Mouse (Mus musculus) thymus, postnatal 25 days (tissue): ENCODE data around the gene Jsrp1.

Source experiments
- DNase-seq: peaks from one replicate; pipeline ENCODE4 v3.0.0; 2022

Jsrp1 gene

DNA sequence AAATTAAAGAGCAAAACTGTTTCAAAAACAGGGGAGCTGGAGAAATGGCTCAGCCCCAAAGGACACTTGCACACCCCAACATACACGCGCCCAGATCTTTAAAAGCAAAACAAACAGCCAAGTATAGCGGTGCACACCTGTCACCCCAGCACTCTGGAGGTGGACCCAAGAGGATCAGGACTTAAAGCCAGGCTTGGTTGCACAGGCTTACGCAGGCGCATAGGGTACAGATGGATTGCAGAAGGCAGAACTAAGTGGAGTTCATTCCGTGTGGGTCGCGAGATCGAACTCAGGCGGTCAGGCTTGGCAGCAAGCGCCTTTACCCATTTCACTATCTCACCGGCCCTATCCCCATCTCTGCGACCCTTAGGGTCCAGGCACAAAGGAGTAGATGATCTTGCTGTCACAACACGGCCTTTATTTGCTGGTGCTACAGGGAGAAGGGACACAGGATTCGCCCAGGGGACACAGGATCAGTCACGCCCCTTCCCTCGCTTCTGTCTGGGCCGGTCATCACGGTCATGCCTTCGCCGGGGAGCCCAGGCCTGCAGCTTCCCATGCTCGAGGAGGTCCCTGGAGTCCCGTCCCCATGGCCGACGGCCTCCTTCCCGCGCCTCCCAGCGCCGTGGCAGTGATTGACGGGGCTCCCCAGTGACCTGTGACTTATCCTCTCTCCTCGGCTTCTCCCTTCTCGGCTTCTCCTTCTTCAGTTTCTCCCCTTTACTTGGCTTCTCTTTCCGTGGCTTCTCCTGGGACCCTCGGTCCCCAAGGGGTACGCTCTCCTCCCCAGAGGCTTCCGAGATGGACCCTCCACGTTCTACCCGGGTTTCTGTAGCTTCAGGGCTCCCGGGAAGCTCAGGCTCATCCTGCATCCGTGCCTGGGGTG, 5.0 kb downstream of the Jsrp1 start:
- no peak for DNase-seq

DNA sequence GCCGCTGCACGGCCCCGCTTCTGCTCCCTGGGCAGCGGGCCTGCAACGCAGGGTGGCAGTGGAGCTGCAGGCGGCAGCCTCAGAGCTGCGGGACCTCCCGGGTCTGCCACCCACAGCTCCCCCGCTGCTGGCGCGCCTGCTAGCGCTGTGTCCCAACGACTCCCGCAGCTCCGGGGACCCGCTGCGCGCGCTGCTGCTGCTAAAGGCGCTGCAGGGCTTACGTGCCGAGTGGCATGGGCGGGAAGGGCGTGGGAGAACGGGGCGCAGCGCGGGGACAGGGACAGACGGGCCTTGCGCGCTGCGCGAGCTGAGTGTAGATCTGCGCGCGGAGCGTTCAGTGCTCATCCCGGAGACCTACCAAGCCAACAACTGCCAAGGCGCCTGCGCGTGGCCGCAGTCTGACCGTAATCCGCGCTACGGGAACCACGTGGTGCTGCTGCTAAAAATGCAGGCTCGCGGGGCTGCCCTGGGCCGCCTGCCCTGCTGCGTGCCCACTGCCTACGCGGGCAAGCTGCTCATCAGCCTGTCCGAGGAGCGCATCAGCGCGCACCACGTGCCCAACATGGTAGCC, 6.2 kb downstream of the Jsrp1 start:
- DNase-seq, result peak; percentile 40

DNA sequence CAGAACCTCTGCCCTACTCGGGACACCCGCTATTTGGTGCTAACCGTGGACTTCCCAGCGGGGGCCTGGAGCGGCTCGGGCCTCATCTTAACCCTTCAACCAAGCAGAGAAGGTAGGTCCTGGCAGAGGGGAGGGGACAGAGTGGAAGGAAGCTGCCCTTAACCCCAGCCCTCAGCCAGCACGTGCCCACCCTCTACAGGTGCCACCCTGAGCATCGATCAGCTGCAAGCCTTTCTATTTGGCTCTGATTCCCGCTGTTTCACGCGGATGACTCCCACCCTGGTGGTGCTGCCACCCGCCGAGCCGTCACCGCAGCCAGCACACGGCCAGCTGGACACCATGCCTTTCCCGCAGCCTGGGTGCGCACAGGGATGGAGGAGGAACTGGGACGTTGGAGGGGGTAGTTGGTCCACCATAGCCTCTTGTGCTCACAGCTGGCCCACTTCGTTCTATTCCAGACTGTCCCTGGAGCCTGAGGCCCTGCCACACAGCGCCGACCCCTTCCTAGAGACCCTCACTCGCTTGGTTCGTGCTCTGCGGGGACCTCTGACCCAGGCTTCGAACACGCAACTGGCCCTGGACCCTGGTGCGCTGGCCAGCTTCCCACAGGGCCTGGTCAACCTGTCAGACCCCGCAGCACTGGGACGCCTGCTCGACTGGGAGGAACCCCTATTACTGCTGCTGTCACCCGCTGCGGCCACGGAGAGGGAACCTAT, 6.8 kb downstream of the Jsrp1 start:
- DNase-seq, result no peak

DNA sequence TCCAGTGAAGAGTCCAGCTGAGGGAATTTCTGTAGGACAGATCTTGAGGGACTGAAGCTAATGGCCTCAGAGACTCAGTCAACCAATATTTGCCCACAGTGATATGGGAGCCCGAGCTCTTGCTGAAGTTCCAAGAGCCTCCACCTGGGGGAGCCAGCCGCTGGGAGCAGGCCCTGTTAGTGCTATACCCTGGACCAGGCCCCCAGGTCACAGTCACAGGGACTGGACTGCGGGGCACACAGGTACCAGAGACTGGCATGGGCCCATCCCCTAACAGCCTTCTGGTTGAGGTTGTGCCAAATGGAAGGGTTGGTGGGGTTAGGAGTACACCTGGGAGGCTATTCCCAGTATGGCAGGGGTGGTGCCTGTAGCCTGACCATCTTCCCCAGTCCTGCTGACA, 7.4 kb downstream of the Jsrp1 start:
- peak; percentile 73 for DNase-seq

DNA sequence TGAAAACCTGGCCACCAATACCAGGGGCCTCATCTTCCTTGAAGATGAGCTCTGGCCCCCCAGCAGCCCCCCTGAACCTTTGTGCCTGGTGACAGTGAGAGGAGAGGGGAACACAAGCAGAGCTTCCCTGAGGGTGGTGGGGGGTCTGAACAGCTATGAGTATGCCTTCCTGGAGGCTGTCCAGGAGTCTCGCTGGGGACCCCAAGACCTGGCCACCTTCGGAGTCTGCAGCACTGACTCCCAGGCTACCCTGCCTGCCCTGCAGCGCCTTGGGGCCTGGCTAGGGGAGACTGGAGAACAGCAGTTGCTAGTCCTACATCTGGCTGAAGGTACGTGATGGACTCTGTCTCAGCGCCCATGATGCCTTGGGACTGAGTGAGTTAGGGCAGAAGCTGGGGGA, 8.0 kb downstream of the Jsrp1 start:
- no peak for DNase-seq

DNA sequence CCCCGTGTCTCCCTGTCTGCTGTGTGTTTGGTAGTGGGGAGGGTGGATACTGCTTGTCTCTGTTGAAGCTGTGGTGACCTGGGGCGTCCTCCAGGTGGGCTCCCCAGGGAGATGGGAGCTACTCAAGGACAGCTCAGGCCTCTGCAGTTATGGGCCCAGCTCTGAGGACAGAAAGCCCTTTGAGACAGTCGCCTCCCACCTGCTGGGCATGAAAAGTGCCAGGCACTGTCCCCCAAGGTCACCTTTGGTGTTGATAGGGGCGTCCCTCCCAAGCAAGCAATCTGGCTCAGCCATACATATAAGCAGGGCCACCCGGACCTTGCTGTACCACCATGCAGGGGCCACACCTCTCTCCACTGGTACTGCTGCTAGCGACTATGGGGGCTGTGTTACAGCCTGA, 8.4 kb downstream of the Jsrp1 start, which contains the start of gene Amh:
Gene Amh (plus strand): TSS at position 328 of the 400 bp plus-strand sequence.
- no peak for DNase-seq

DNA sequence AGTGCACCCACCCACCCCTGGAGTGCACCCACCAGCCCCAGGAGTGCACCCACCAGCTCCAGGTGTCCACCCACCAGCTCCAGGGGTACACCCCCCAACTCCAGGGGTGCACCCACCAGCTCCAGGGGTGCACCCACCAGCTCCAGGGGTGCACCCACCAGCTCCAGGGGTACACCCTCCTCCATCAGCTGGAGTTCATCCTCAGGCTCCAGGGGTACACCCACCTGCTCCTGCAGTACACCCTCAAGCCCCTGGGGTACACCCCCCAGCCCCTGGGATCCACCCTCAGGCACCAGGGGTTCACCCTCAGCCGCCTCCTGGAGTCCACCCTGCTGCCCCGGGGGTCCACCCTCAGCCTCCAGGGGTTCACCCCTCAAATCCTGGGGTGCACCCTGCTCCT, 9.0 kb downstream of the Jsrp1 start:
- DNase-seq, result no peak

DNA sequence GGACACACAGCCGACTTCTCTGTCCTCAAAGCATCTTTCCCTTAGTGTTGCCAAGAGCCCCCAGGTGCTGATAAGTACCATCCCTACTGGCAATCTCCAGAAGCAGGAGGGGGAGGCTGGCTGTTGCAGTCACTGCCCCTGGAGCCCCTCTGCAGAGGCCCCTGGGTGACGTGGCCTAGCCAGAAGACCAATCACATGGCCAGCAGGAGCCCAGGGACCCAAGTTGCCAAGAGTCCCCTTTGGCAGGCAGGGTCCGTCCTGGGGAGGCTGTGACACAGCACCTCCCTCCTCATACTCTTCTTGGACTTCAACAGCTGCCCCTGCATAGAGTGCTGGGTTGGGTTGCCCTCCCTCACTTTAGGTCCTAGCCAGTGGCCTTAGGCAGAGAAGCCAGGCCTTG, 10.3 kb downstream of the Jsrp1 start:
- no peak for DNase-seq

DNA sequence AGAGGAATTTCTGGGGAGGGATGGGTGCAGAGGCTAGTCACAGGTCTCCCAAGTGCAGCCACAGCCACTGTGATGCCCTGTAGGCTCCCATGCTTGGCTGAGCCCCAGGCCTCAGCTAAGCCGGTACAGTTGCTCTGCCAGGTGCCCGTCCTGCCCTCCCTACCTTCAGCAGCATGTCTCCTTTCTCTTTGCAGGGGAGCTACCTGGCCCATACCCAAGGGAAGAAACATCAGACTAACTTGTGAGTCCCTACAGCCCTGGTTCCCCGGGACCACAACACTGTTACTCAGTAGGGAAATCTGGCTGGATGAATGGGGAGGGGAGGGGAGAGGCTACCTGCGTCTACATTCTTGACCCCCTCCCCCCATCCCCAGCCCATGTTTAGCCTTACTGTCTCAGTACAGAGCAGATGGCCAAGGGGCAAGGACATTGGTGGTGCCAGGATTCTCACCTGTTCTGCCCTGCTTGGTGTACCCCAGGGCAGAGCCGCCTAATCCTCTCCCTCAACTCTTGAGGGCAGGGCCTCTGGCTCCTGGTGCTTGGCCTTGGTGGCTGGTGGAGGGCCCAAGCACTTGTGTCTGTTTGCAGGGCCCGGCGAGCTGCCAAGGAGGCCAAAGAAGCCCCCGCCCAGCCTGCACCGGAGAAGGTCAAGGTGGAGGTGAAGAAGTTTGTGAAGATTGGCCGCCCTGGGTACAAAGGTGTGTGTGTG, 10.9 kb downstream of the Jsrp1 start:
- no peak for DNase-seq

DNA sequence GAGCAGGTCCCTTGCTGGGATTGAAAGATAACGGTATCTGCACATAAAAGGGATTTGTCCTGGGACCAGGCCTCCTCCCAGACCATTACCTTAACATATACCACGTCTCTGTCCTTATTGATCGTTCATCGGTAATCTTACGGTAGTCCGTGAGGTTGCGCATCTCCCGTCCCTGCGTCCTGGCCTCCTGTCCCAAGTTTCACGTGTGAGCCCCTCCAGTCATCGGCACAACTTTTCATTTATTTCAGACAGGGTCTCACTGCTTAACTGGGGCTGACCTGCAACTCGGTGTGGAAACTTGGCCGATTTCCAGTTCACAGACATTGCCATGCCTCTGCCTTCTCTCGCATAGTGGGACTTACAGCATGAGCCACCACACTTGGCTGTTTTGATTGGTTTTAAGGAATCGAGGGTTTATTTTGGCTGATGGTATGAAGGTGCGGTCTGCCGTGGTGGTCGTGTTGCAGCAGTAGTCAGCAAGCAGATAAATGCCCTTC, 14.2 kb downstream of the Jsrp1 start:
- DNase-seq, result no peak

DNA sequence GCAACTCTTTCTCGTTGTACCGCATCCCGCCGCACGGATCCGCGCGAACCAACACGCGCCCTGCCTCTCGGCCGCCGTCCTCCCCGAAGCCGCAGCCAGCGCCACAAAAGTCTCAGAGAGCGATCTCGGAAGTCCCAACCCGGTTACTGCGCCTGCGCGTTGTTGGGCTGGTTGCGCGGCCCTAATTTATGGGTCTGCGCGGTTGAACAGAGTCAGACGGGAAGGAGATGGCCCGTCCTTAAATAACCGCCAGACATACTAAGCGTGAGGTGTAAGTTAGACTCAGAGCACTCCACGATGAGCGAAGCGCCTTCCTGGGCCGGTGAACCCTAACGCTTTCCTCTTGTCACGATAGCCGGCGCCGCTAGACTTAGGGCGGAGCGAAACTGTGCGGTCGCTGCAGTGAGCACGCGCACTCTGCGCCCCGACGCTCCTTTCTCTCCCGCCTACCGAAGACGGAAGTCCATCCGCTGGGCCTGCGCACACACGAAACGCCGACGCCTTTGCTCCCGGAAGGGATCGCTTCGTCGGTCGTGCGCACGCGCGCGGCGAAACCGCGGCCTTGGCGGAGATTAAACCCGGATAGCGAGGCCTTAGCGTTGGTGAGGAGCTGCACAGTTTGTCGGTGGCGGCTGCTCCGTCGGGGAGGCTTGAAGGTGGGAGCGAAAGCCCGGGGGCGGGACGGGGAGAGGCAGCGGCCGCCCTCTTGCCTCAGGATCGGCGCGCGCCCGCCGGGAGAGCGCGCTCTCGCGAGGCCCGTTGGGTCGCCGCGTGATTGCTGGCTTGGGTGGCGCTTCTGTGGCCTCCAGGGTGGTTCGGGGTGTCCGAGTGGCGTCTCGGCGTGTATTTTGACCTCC, 14.9 kb downstream of the Jsrp1 start, which contains the start of the genes Sf3a2 and Plekhj1:
Gene Sf3a2 (plus strand): TSS at position 49 of the 857 bp plus-strand sequence.
Gene Plekhj1 (minus strand): TSS at position 477 of the 857 bp plus-strand sequence.
- peak; percentile 96 for DNase-seq

DNA sequence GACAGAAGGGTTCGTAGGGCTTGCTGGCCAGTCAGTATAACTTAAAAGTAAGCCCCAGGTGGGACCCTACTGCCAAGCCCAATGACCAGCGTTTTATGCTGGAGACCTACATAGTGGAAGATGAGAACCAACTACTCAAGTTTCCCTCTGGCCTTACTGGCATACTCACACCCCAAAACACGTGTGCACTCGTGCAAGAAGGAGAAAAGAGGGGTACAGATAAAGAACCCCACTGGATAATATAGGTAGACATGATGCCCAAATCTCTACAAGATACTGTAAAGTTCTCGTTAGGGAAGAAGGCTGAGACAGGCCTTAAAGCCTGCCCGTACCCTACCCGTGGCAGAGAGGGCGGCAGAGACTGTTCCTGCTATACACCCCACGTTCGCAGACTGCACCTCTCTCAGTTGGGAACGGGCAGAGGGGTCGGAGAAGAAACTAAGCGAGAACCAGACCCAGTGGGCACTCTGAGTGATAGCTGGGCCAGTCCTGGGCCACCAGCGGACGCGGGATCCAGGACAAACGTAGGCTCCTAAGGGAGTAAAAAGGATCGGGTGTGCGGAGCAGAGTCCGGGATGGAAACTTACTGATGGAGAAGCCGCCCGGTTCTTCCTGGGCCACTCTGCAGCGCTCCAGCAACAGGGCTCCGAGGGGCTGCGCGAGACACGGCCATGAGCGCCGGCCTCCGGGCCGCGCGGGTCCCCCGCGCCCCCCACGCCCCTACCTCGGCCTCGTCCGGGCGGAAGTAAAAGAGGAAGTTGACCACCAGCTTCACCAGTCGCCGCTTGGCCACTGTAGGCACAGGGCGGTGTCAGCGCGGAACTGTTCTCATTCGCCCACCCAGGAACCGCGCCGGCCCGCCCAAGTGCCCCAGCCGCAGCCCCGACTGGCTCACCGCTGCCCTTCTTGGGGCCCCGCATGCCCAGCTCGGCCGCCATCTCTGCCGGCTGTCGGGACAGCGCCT, 15.8 kb downstream of the Jsrp1 start:
- DNase-seq, result peak; percentile 40

DNA sequence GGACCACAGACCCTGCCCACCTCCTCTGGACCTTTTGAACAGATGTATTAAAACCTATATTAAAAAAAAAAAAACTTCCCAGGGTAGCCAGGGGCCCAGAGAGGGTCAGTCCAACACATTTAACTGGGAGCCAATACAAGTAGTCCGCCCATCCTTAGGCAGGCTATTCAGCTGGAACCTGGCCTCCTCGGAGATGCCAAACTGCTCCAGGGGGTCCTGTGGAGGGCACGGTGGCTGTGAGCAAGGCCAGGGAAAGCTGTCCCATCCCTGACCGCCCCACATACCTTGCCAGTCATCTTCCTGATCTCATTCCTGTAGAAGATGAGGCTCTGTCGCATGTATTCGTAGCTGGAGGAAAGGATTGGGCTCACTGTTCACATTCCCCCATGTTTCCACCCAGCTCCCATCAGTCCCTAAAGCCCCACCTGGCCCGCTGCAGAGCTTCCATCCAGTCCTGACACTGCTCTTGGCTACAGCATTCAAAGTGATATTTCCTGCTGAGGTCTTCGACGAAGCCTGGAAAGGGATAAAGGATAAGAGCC, 16.9 kb downstream of the Jsrp1 start:
- DNase-seq, result no peak

DNA sequence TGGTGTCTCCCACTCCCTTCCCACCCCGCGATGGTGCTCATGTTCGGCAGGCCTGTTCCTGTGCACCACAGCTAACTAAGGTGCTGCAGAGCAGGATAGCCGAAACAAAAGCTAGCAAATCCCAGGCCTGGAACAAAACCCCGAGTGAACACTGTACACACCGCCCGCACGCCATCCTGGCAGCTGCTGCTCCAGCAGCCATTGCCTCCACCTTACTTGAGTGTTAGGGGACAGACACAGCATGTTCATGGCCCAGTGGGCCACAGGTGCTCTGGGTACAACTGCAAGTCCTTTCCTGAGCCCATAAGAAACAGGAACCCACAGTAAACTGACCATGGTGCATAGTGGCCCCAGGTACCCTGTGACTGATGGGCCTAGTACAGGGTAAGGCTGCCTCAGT, 18.5 kb downstream of the Jsrp1 start:
- no peak for DNase-seq

DNA sequence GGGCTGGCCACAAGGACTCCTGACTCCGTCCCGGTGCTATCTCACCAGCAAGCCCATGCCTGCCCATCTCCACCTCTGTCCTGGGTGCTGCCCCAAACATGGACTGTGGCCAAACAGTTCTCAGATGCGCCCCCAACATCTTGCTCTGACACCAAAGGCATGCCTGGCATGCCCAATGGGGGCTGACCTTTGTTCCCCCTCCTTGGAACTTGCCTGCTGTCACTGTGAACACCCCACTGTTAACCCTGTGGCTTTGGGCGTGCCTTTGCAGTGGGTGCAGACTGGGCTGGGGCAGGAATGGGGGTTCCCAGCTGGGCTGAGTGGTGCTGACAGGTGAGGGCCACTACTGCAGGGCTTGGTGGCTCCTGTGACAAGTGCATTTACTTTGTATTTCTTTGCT, 19.5 kb downstream of the Jsrp1 start:
- DNase-seq, result no peak

DNA sequence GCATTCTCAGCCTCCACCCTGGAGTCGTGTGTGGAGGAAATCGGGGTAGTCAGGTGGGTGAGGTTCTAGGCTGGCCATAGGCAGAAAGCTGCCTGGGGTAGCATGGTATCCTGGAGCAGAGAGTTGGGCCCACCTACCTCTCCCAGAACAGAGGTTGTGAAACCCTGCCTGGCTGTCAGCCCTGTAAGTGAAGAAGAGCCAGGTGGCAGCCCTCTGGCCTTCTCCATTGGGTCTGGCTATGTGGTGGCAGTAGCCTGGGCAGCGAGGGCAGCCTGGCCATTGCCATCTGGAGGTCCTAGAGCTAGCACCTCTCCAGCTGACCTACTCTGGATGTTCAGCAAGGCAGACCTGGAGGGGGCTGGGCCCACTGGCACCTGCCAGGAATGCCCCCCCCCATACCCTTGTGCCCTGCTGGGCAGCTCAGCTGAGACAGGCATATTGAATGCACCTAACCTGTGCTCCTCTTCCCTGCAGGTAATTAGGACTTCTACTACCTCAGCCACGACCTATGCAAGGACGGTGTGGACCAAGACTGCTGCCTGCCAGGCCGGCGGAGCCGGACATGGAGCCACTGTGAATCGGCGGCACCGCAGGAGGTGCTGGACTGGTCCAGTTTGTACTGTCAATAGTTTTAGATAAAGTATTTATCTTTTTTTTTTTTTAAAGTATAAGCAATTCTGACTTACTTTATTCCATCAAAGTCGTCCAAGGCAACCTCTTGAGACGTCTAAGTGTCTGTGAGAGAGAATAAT, 20.1 kb downstream of the Jsrp1 start:
- DNase-seq, result no peak

DNA sequence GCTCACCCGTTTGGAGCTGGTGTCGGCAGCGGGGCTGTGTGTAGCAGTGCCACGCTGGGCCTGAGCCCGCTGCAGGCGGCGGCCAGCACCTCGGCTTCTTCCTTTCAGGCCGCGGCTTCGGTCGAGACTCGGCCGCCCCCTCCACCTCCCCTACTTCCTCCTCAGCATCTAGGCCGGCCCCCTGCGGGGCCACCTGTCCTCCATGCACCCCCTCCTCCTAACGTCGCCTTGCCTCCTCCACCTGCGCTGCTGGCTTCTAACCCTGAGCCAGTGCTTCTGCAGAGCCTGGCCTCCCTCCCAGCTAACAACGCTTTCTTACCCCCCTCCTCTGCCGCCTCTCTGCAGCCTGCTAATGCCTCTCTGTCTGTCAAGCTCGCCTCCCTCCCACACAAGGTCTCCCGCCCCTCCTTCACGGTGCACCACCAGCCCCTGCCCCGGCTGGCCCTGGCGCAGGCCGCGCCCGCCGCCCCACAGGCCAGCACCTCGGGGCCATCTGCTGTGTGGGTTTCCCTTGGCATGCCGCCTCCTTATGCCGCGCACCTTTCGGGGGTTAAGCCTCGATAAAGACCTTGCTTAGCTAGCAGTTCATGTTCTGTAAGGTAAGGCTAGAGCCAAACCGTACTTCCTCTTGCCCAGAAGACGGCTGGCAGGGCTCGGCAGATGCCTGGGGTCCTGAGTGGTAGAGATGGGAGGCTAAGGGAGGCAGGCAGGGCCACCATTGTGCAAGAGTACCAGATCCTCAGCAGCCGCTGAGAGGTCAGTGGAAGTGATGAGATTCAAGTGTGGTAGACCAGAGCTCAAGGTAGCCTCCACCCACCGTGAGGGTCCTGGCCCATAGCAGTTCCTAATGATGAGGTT, 20.9 kb downstream of the Jsrp1 start:
- peak; percentile 79 for DNase-seq

DNA sequence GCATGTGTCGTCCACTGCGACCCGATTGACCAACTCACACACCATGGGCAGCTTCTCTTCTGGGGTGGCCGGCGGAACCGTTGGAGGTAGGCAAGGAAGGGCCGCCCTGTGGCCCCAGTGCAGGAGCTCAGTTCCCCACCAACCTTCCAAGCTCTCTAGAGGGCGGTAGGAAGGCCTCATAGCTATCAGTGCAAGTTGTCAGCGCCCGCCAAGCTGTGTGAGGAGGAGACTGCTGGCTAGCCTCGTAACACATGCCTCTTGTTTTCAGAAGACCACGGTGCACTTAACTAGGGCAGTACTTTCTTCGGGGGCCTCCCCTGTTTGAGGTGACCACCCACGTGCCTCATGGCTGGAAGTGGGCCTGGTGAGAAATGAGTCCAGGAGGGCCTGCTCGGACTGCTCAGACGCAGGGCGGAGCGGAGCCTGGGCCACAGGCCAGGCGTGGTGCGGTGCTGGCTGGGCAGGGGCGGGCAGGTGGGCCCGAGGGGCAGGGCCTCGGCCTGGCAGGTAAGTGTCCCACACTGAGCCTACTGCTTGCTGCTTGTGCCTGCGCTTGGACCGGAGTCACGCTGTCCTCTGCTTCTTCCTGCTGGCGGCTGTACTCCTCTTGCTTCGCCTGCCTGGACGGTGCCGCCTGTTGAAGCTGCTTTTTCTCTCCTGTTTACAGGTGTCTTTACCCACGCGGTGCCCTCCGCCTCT, 21.7 kb downstream of the Jsrp1 start:
- no peak for DNase-seq
